Mouse (Mus musculus): ENCODE measurements around the gene Dpp8.
A peak's percentile ranks its signal among the peaks of the same experiment; 100 is the strongest.

Dpp8 gene

DNA sequence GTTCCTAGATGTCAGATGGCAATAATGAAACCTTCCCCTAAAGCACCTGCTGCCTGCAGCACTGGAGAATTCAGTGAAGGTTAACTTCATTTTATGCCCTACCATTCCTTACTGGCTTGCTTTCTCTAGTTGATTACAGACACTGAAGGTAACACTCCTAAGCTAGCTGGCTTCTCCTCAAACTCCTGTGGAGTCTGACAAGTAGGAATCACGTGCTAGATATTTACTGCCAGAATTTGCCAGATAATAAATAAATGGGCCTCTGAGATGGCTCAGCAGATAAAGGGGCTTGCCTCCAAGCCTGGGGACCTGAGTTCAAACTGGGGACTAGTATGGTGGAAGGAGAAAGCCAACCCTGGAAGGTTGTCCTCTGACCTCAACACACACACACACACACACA lies 54.6 kb downstream of the Dpp8 start:
- DNase-seq (ENCODE audit: low read depth, low spot score) = no peak

DNA sequence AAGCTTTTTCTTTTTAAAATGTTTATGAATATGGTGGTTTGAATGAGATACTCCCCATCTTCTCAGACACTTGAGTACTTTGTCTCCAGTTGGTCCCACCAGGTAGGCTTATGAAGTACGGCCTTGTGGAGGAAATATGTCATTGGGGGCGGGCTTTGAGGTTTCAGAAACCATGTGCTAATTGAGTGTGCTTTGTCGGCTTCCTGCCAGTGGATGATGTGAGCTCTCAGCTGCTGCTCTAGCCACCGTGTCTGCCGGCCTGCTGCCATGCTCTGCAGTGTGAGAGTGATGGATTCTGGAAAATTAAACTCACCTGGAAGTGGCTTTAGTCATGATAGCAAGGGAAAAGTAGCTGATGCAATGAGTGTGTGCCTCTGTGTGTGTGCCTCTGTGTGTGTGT lies 55.3 kb downstream of the Dpp8 start:
- DNase-seq (ENCODE audit: low read depth, low spot score) = no peak

DNA sequence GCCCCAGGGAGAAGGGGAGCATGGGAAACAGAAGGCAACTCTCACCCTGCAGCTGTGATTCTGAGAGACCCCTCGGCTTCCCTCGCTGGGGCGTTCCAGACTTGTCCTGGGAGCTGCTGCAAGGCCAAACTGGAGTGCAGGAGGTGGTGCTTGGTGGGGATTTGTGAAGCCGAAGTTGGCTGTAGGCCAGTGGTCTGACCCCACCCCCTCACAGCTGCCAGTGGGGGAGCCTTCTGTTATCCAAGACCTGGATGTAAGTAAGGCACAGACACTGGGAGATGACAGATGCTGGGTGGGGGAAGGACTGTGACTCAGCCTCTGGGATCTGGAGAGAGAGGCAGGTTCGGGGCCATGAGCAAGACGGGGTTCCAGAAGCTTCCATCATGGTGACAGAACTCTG lies 62.0 kb downstream of the Dpp8 start:
- peak; percentile 49 for DNase-seq (ENCODE audit: low read depth, low spot score)

DNA sequence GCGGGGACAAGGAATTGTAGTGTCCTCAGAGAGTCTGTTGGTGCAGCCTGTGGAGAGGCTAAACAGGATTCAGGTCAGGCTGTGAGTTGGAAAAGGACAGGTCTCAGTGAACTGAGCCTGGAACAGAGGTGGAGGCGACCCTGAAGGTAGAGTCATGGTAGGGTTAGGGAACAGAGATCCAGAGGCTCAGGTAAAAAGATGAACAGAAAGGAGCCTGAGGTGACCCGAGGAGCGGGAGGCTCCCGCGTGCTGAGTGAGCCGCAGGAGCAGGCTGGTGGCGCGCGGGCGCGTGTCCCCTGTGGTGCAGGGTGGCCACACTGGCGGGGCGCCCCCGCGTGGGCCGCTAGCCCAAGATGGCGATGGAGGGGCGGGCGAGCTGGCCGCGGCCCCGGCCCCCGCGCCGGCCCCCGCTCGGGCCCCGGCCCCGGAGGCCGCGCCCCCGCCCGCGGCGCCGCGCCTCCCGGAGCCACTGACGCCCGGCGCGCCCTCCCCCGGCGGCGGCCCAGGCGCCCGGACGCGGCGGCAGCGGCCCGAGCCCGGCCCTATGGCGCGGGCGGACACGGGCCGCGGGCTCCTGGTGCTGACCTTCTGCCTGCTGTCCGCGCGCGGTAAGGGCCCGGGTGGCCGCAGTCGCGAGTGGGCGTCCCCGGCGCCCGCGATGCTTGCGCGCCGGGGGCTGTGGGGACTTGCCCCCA lies 68.9 kb downstream of the Dpp8 start, which contains the start of gene Igdcc4:
Gene Igdcc4 (plus strand): TSS at position 496 of the 695 bp plus-strand sequence.
- DNase-seq (ENCODE audit: low read depth, low spot score) = no peak

DNA sequence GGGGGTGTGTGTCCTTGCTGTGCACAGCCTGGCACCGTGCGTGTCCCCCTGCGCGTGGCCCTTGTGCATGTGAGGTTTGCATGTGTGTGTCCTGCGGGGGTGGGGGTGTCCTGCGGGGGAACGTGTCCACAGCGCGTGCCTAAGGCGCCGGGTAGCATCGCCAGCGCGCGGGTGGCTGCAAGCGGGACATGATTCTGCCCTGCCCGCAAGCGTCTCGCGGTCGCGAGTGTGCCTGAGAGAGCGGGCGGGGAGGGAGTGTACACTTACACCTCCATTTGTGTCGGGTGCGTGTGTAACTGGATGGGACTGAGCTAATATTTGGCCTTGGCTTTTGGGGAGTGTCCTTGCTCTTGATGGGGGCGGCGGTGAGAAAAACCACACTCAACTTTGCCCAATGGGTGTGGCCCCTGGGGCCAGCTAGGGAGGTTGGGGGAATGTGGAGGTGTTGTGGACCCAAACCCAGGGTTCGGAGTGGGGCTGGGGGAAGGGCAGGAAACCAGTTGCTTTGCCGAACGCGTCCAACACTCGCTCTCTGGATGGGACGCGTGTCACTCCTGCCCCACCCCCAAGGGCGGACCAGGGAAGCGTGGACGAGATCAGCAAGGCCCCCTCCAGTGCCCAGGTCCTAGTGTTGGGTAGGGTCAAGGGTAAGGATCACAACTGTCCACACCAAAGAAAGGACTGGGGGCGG lies 69.6 kb downstream of the Dpp8 start:
- no peak for DNase-seq (ENCODE audit: low read depth, low spot score)

DNA sequence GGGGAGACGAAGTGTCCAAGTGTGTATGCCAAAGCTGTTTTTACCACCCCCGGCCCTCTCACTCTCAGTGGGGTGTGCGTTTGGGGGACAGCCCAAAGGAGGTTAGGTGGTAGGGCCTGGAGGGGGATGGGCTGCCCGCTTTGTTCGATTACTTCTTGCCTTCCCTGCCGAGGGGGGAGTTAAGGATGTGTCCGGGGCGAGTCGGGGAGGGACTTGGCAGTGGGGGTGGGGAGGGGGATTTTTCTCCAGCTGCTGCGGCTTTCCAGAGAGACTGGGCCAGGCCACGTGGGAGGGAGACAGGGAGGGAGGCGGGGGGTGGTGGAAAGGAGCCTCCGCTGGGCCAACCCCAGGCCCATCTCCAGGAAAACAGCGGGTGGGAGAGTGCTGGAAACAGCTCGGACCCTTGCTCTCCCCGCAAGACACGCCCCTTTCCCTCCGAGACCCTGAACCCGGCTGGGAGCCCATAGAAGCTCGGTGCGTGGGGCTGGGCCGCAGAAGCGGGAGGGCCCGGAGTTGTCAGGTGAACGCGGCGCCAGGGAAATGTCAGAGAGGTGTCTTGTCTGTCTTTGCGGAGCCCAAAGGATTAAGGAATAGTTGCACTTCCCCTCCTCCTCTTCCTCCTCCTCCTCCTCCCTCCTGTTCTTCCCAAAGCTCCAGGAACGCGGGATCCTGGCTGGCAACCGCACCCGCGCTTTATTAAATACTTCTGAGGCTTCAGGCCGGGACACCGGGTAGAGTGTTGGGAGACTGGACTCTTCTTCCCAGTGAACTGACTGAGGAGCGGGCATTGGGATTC lies 70.4 kb downstream of the Dpp8 start:
- no peak for DNase-seq (ENCODE audit: low read depth, low spot score)

DNA sequence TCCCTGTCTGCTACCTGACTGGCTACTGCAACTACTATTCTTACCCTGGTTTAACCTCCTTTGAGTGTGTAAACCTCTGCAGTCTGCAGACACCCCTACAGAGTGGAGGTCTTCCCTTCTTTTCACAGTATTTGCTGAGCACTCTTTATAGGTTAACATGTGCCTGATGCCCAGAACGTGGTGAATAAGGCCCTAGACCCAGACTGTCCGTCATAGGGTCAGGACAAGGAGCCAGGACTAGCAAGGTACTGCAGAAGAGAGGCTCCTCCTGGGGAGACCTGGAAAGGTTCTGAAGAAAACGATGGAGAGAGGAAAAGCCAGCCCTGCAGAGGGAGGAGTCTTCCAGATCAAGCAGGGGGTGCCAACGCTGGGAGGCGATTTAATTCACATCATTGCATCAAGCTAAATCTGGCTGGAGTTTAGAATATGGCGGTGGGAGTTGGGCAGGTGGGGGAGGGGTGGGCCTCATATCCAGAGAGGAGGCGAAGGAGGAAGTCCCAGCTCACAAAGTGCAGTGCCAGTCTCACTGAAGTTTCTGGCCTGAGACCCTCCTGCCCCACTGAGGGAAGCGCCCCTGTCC lies 71.0 kb downstream of the Dpp8 start:
- no peak for DNase-seq (ENCODE audit: low read depth, low spot score)

DNA sequence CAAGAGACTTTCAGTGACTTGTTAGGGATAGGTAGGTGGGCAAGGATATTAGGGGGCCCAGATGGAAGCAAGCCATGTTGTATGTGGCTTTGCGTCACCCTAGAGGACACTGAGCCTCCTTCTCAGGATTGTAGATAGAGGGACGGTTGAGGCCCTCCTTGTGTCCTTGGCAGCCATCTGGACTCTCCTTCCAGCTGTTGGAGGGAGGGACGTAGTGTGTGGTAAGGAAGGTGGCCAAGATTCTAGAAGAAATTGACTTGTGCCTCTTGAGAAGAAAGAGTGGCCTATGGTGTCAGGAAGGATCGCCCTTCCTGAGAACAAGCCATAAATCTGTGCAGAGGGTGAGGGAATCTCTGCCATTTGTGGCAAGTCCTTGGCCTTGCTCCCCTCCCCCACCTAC lies 74.6 kb downstream of the Dpp8 start:
- DNase-seq (ENCODE audit: low read depth, low spot score) = no peak

DNA sequence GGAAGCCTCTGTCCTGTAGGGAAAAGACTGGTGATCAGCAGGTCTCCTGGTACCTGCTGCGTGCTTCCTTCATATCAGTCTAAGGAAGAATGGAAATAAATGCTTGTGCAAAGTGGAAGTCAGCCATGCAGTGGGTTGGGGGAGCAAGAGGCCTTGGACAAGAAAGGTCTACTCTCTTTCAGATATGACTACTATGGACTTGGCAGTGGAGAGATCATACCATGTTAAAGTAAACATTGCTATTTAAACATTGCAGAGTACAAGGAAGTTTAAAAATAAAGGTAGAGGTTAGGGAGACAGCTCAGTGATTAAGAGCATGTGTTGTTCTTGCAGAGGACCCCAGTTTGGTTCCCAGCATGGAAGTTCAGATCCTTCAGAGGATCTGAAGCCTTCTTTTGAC lies 75.7 kb downstream of the Dpp8 start:
- no peak for DNase-seq (ENCODE audit: low read depth, low spot score)

DNA sequence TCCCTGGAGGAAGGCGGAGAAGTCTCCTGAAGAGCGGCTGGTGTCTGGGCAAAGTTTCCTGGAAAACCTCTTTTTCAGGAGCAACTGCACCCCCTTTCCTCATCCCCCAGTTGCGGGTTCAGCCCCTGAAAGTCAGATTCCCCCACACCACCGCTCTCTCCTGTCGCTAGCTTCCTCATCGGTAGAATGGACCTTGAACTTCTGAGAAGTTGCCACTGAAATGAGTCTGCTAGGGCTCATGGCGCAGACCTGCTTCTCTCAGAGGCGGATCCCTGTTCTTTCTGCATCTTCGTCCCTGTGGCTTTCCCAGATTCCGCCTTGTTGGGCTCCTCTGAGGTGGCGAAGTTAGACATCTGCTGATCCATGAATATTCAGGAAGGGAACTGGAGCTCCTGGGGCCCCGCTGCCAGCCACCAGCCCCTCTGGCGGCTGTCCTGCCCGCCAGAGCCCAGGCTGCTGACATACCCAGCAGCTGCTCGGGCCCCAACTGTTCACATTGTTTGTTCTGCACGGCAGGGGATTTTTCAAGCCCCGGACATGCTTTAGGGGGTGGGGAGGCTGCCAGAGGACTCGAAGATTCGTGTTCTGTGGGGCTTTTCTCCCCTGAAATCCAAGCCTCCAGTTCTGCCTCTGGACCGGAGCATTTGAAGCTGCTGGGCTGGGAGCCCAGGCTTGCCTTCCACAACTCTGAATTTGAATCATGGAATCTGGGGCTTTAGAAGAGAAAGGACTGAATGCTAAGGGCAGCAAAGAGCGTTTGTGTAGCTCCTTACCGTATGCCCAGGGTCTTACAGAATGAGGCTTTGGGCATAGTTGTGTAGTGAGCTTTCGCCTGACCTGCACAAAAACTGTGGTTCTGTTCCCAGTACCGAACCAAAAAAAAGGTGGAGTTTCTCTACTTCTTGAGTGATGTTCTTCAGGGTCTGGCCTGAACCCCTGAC lies 77.2 kb downstream of the Dpp8 start:
- DNase-seq (ENCODE audit: low read depth, low spot score) = no peak

DNA sequence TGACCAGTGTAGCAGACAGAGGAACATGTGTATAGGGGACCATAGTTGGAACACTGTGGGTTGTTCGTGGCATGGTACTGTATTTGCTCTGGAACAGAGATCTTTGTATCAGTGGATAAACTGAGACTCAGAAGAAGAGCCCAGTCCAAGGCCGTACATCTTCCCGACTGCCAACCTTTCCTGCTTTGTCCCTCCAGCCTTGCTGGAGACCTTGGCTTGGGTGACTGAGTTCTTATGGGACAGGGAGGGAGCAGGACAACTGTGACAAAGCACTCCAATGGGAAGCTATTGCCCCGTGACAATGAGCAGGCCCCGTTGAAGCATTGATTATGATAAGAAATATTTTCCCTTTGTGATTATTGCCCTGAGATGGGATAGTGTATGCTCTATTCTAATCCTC lies 79.5 kb downstream of the Dpp8 start:
- no peak for DNase-seq (ENCODE audit: low read depth, low spot score)

DNA sequence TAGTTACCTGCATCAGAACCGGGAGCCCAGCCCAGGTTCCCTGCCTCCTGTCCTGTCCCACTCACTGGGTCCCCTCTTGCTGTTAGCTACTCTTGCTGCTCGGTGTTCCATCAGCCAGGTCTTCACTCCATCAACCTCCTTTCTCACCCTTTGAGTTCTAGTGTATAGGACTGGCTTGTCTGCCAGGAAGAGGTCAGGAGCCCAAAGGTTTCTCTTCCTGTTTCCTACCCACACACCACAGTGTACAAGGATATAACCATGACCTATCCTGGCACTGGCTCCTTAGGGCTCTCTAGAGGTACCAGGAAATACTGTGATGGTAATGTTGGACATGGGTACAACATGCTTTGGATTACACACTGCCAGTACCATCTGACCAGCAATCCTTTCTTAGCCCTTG lies 81.5 kb downstream of the Dpp8 start:
- DNase-seq (ENCODE audit: low read depth, low spot score) = no peak

DNA sequence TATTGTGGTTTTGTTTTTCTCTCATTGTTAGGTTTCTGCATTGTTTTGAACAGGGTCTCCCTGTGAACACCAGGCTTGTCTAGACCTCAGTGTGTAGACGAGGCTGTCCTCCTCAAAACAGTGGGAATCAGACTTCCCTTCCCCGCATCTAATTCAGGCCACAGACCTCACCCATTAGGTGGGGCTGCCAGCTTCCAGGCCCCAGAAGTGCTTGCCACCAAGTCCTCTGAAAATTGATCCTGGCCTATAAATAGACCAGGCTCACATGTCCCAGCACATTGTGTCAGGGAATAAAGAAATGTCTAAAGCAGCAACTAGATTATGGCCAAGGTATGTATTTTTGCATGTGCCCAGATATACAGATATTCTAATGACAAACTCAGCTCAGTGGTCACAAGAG lies 83.7 kb downstream of the Dpp8 start:
- DNase-seq (ENCODE audit: low read depth, low spot score) = no peak

DNA sequence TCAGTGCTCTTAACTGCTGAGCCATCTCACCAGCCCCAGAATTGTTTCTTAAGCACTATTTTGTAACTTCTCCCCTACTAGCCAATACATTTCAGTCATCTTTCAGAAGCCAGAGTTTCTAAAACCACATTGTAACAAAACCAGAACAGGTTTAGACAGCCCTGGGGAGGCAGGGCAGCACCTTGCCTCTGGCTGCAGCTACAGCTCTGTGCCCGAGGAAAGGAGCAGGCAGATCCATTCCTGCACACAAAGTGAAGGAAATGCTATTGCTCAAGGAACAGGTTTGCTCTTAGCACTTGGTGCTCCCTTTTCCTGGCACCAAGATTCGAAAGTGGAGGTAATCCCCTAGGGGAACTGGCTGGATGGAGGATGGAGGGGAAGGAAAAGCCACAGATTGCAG lies 85.3 kb downstream of the Dpp8 start:
- no peak for DNase-seq (ENCODE audit: low read depth, low spot score)

DNA sequence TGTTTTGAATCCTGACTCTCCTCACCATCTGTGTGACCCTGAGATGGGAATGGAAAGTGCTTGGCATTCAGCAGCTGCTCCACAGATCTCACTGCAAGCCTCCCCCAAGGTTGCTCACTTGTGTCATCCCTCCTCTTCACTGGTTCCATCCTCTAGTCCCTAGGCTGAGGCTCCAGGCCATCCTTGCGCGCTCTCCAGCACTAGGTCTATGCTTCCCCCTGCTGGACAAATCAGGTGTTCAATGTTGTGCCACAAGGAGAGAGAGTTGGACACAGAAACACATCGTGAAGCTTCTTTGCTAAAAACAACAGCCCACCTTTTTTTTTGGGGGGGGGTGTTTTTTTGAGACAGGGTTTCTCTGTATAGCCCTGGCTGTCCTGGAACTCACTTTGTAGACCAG lies 88.7 kb downstream of the Dpp8 start:
- DNase-seq (ENCODE audit: low read depth, low spot score) = no peak

DNA sequence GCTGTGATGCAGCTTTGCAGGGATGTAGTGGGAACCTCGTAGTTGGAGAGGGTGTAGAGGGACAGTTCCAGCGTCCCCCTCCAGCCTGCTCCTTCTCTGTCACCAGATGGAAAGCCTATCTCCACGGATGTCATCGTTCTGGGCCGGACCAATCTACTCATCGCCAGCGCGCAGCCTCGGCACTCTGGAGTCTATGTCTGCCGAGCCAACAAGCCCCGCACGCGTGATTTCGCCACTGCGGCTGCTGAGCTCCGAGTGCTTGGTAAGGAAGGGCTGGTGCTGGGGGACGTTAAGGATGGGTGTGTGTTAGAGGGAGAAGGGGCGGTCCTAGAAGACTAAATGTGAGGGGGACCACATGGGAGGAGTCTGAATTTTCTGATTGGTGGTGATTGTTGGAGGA lies 90.3 kb downstream of the Dpp8 start:
- DNase-seq (ENCODE audit: low read depth, low spot score) = no peak

DNA sequence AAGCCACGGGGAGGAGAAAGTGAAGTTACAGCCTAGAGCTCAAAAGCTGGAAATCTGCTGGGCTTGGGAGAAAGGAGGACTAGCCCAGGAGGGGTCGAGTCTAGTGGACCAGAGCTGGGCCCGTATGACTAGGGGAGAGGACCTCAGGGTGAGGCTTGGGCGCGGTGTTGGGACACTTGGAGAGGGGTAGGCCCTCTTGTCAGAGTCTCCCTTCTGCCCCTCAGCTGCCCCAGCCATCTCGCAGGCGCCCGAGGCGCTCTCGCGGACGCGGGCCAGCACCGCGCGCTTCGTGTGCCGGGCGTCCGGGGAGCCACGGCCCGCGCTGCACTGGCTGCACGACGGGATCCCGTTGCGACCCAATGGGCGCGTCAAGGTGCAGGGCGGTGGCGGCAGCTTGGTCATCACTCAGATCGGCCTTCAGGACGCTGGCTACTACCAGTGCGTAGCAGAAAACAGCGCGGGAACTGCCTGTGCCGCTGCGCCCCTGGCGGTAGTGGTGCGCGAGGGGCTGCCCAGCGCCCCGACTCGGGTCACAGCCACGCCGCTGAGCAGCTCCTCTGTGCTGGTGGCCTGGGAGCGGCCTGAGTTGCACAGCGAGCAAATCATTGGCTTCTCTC lies 91.4 kb downstream of the Dpp8 start:
- no peak for DNase-seq (ENCODE audit: low read depth, low spot score)

DNA sequence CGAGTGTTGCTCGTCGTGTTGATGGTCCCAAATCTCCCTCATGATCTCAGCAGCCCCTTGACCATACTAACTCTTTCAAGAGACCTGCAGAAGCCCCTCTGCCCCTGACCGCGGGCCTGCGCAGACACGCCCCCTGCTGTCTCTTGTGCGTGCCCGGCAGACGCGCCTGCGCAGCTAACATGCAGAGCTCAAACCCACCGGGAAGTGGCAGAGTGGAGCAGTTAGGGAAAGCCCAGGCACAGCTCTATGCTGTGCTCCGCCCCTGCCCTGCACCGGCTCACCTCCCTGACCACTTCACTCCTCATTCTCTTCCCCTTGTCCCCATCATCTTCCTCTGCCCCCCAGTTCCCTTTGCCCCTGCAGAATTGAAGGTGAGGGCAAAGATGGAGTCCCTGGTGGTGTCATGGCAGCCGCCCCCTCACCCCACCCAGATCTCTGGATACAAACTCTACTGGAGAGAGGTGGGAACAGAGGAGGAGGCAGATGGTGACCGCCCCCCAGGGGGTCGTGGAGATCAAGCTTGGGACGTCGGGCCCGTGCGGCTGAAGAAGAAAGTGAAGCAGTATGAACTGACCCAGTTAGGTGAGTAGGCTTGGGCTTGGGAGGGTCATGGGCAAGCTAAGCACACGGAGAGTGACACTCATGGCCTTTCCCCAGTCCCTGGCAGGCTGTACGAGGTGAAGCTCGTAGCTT lies 96.1 kb downstream of the Dpp8 start:
- DNase-seq (ENCODE audit: low read depth, low spot score) = peak; percentile 62

DNA sequence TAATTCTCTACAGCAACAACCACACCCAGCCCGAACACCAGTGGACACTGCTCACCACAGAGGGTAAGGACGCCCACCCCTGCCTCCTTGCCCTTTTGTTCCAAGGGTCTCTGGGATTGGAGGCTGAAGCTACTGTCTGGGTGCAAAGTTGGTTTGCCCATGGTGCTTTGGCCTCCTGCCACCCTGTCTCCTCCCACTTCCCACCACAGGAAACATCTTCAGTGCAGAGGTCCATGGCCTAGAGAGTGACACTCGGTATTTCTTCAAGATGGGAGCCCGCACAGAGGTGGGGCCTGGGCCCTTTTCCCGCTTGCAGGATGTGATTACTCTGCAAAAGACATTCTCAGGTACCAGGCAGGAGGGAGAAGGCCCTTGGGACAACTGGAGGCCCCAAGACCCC lies 99.5 kb downstream of the Dpp8 start:
- no peak for DNase-seq (ENCODE audit: low read depth, low spot score)
